Mouse (Mus musculus) limb, embryonic 15.5 days (tissue): ENCODE measurements around the gene Entpd5. TPM values are rescaled to one million over a fixed set of nuclear protein-coding genes. Genes with fewer than 3 reads are reported as not detected.
A peak's percentile ranks its signal among the peaks of the same experiment; 100 is the strongest.

Experiments used
- ATAC-seq: fragments of 200-750 bp; cut with Nextera tagmentation; 2 replicates; pipeline ENCODE4 v1.8.0; 2017; ENCODE audit warnings: low read depth, moderate TSS enrichment; ENCODE audit not compliant: insufficient number of reproducible peaks, low FRiP score, low TSS enrichment
- H3K27ac ChIP-seq: fragments of 300-500 bp; sonication (generic); 2 replicates; pipeline ENCODE4 v1.5.1; 2015; ENCODE audit warnings: moderate library complexity, mild to moderate bottlenecking, inconsistent platforms
- H3K27me3 ChIP-seq: fragments of 300-500 bp; sonication (generic); 2 replicates; pipeline ENCODE4 v1.6.1; 2015; ENCODE audit warnings: inconsistent platforms
- H3K36me3 ChIP-seq: fragments of 300-500 bp; sonication (generic); 2 replicates; pipeline ENCODE4 v1.6.1; 2015; ENCODE audit warnings: inconsistent platforms
- H3K4me1 ChIP-seq: fragments of 300-500 bp; sonication (generic); 2 replicates; pipeline ENCODE4 v1.6.1; 2015; ENCODE audit warnings: inconsistent platforms
- H3K4me2 ChIP-seq: fragments of 300-500 bp; sonication (generic); 2 replicates; pipeline ENCODE4 v1.6.1; 2015; ENCODE audit warnings: mild to moderate bottlenecking, inconsistent platforms
- H3K4me3 ChIP-seq: fragments of 300-500 bp; sonication (generic); 2 replicates; pipeline ENCODE4 v1.5.1; 2015; ENCODE audit warnings: mild to moderate bottlenecking, inconsistent platforms
- H3K9ac ChIP-seq: fragments of 300-500 bp; sonication (generic); 2 replicates; pipeline ENCODE4 v1.6.1; 2015; ENCODE audit warnings: inconsistent platforms
- H3K9me3 ChIP-seq: fragments of 300-500 bp; sonication (generic); 2 replicates; pipeline ENCODE4 v1.6.1; 2016; ENCODE audit warnings: inconsistent platforms
- WGBS: fragments of 180-500 bp; shearing (Covaris S2); methylation state at CpG from one replicate; pipeline ENCODE4 v1.1.7; 2015; 5-methylcytosine and 5-hydroxymethylcytosine counted together
- polyA plus RNA-seq: library from polyadenylated mRNA; unstranded; fragments of >200 nt; fragmentation: Nextera tagmentation; extraction: Ambion mirVana; gene quantifications from 2 replicates; pipeline ENCODE4 v1.2.1, GENCODE M21; 2015

The Entpd5 gene
- 16.2 and 16.4 TPM in 2 replicates for polyA plus RNA-seq

GRCm38 (mm10) chr12:84408819-84409507, at the start of gene Entpd5, which contains the start of gene Bbof1:
Entpd5 (minus strand) TSS chr12:84409029.
Bbof1 (plus strand) TSS chr12:84409071.
- WGBS: 1% methylated on average over 63 of the region's 63 CpGs
- Histone ChIP-seq H3K9me3 (no peaks in the 10 kb centered on the region), H3K9ac (peak within 1 kb of the TSS; percentile 59), H3K4me3 (peak within 1 kb of the TSS; percentile 81), H3K36me3 (no peaks in the 10 kb centered on the region), H3K4me2 (peak within 1 kb of the TSS; percentile 90), H3K27me3 (no peaks in the 10 kb centered on the region), H3K27ac (peak within 1 kb of the TSS; percentile 79), H3K4me1 (peaks cover 12% of the 10 kb centered on the region; the same call in 1 of the 2 replicates)
- ATAC-seq: peak; percentile 90

- ATAC-seq: no peak
Observed at GRCm38 (mm10) chr12:84456911-84457310, 48.1 kb upstream of the Entpd5 start.

GRCm38 (mm10) chr12:84451801-84452200, 43.0 kb upstream of the Entpd5 start:
- H3K9me3 ChIP-seq: no peaks in the 10 kb centered on the region

More at GRCm38 (mm10) chr12:84456911-84457310, 48.1 kb upstream of the Entpd5 start:
- Histone ChIP-seq H3K4me2 (no peak overlapping the region), H3K36me3 (peaks cover 31% of the 10 kb centered on the region), H3K27me3 (no peaks in the 10 kb centered on the region), H3K9me3 (no peaks in the 10 kb centered on the region), H3K4me3 (no peak overlapping the region), H3K9ac (no peak overlapping the region), H3K27ac (no peak overlapping the region), H3K4me1 (0 out of 2 replicates have a peak, but pooled peaks cover 2% of the 10 kb centered on the region)
- WGBS: 93% methylated on average over 3 of the region's 3 CpGs

GRCm38 (mm10) chr12:84450718-84451646, 42.2 kb upstream of the Entpd5 start, which contains the start of the genes Aldh6a1 and Lin52:
Aldh6a1 (minus strand) TSS chr12:84451004.
Lin52 (plus strand) TSS chr12:84451422.
- H3K27ac ChIP-seq: peak within 1 kb of the TSS; percentile 72
- peak within 1 kb of the TSS; percentile 66 for H3K4me3 ChIP-seq
- no peaks in the 10 kb centered on the region for H3K9me3 ChIP-seq
- WGBS: under 1% methylated on average over 49 of the region's 49 CpGs
- H3K9ac ChIP-seq: peak within 1 kb of the TSS; percentile 64
- H3K27me3 ChIP-seq: no peaks in the 10 kb centered on the region; the same call in 1 of the 2 replicates
- no peaks in the 10 kb centered on the region for H3K36me3 ChIP-seq
- peak within 1 kb of the TSS; percentile 91 for H3K4me2 ChIP-seq
- H3K4me1 ChIP-seq: peaks cover 12% of the 10 kb centered on the region
- ATAC-seq: peak; percentile 99

More at GRCm38 (mm10) chr12:84451801-84452200, 43.0 kb upstream of the Entpd5 start:
- Histone ChIP-seq H3K4me3 (peak overlapping the region; percentile 66), H3K27ac (peak overlapping the region; percentile 65), H3K4me1 (peaks cover 12% of the 10 kb centered on the region), H3K4me2 (peak overlapping the region; percentile 91), H3K27me3 (no peaks in the 10 kb centered on the region; the same call in 1 of the 2 replicates), H3K36me3 (peaks cover 1% of the 10 kb centered on the region; the same call in 1 of the 2 replicates), H3K9ac (peak overlapping the region; percentile 47)
- under 1% methylated on average over 11 of the region's 11 CpGs for WGBS
- ATAC-seq: no peak

GRCm38 (mm10) chr12:84450351-84450717, 41.5 kb upstream of the Entpd5 start:
- Histone ChIP-seq H3K4me2 (peak overlapping the region; percentile 88), H3K9ac (peak overlapping the region; percentile 64), H3K27ac (peak overlapping the region; percentile 72), H3K4me1 (peaks cover 12% of the 10 kb centered on the region), H3K9me3 (no peaks in the 10 kb centered on the region), H3K27me3 (no peaks in the 10 kb centered on the region; the same call in 1 of the 2 replicates), H3K36me3 (no peaks in the 10 kb centered on the region), H3K4me3 (peak overlapping the region; percentile 66)
- no peak for ATAC-seq
- WGBS: 1% methylated on average over 6 of the region's 6 CpGs

GRCm38 (mm10) chr12:84449887-84450286, 41.1 kb upstream of the Entpd5 start:
- H3K4me1 ChIP-seq: peaks cover 12% of the 10 kb centered on the region
- no peaks in the 10 kb centered on the region; the same call in 1 of the 2 replicates for H3K27me3 ChIP-seq
- no peaks in the 10 kb centered on the region for H3K9me3 ChIP-seq
- no peak for ATAC-seq
- WGBS: 45% methylated on average over 10 of the region's 10 CpGs
- peak overlapping the region; percentile 72; the same call in 1 of the 2 replicates for H3K27ac ChIP-seq
- H3K36me3 ChIP-seq: no peaks in the 10 kb centered on the region
- no peak overlapping the region; the same call in 1 of the 2 replicates for H3K9ac ChIP-seq
- H3K4me3 ChIP-seq: peak overlapping the region; percentile 66
- peak overlapping the region; percentile 88 for H3K4me2 ChIP-seq

GRCm38 (mm10) chr12:84448181-84448580, 39.4 kb upstream of the Entpd5 start:
- 84% methylated on average over 6 of the region's 6 CpGs for WGBS
- Histone ChIP-seq H3K27me3 (no peaks in the 10 kb centered on the region; the same call in 1 of the 2 replicates), H3K9ac (no peak overlapping the region)

GRCm38 (mm10) chr12:84447386-84447785, 38.6 kb upstream of the Entpd5 start:
- Histone ChIP-seq H3K9me3 (no peaks in the 10 kb centered on the region), H3K27me3 (no peaks in the 10 kb centered on the region; the same call in 1 of the 2 replicates), H3K4me1 (peaks cover 12% of the 10 kb centered on the region), H3K27ac (no peak overlapping the region), H3K36me3 (no peaks in the 10 kb centered on the region), H3K4me3 (no peak overlapping the region), H3K9ac (no peak overlapping the region), H3K4me2 (no peak overlapping the region)
- 73% methylated on average over 1 of the region's 1 CpGs for WGBS
- ATAC-seq: no peak

More at GRCm38 (mm10) chr12:84448181-84448580, 39.4 kb upstream of the Entpd5 start:
- Histone ChIP-seq H3K4me1 (peaks cover 12% of the 10 kb centered on the region), H3K9me3 (no peaks in the 10 kb centered on the region), H3K4me3 (no peak overlapping the region), H3K4me2 (no peak overlapping the region), H3K27ac (no peak overlapping the region), H3K36me3 (no peaks in the 10 kb centered on the region)
- no peak for ATAC-seq

GRCm38 (mm10) chr12:84442526-84442925, 33.7 kb upstream of the Entpd5 start:
- H3K4me1 ChIP-seq: no peaks in the 10 kb centered on the region
- no peak for ATAC-seq
- WGBS: 63% methylated on average over 4 of the region's 4 CpGs

GRCm38 (mm10) chr12:84438697-84439096, 29.9 kb upstream of the Entpd5 start:
- Histone ChIP-seq H3K36me3 (peaks cover 10% of the 10 kb centered on the region), H3K4me2 (no peak overlapping the region), H3K27ac (no peak overlapping the region), H3K4me1 (no peaks in the 10 kb centered on the region), H3K4me3 (no peak overlapping the region), H3K9ac (no peak overlapping the region), H3K9me3 (no peaks in the 10 kb centered on the region), H3K27me3 (no peaks in the 10 kb centered on the region)
- WGBS: 48% methylated on average over 2 of the region's 2 CpGs
- no peak for ATAC-seq

More at GRCm38 (mm10) chr12:84442526-84442925, 33.7 kb upstream of the Entpd5 start:
- Histone ChIP-seq H3K27me3 (no peaks in the 10 kb centered on the region; the same call in 1 of the 2 replicates), H3K4me3 (no peak overlapping the region), H3K36me3 (peaks cover 10% of the 10 kb centered on the region), H3K9ac (no peak overlapping the region), H3K9me3 (no peaks in the 10 kb centered on the region), H3K27ac (no peak overlapping the region), H3K4me2 (no peak overlapping the region)

GRCm38 (mm10) chr12:84429825-84430224, 21.0 kb upstream of the Entpd5 start:
- Histone ChIP-seq H3K36me3 (peaks cover 18% of the 10 kb centered on the region; the same call in 1 of the 2 replicates), H3K4me1 (no peaks in the 10 kb centered on the region), H3K27me3 (no peaks in the 10 kb centered on the region), H3K9ac (no peak overlapping the region), H3K4me2 (no peak overlapping the region), H3K4me3 (no peak overlapping the region), H3K27ac (no peak overlapping the region), H3K9me3 (no peaks in the 10 kb centered on the region)
- 86% methylated on average over 2 of the region's 2 CpGs for WGBS
- no peak for ATAC-seq
